Mouse (Mus musculus) common myeloid progenitor, adult 5-6 weeks (primary cell): ENCODE measurements at regions not wholly inside any gene's neighbourhood (a gene's known extent, or its start where the extent isn't known, plus 50 kb on each side); places are given as distances from the start of the nearest gene placed in this dataset.

Experiments used
- ATAC-seq: replicated peaks from 2 replicates; pipeline ENCODE4 v1.8.0; 2016; ENCODE audit warnings: low read depth, mild to moderate bottlenecking, moderate TSS enrichment, inconsistent platforms; ENCODE audit not compliant: poor library complexity, severe bottlenecking

DNA sequence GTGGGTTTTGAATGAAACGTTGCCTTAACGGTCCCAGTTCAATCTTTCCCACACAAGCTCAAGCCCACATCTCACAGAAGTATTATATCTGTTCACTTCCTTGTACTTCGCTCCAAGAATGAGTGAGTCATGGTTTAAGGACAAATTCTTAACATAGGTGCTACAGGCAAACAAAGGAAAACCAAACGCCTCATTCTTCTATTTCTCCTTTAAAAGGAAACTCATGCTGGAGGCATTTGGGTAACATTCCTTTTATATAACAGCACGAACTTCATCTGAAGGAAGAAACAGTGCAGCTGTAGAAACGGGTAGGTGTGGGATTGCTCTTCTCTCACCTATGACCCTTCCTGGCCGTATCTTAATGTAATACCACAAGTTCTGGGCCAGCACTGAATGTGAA, 610.0 kb upstream of the A1bg start:
- ATAC-seq, result no peak

DNA sequence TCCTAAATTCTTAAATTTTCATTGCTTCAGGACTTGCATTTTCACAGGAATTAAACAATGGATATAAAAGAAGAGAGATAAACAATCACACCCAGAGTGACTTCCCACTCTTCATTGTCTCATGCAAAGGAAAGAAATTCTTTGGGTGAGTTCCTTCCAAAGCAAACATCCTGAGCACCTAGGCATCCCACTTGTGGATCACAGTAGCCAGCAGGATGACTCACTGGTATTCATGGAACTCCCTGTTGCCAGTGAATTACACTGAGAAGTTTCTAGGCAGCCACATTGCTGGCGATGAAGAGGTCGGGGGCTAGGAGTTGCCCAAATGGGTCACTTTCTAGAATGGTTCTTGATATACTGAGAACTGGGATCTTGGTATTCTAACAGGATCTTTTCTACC, 609.2 kb upstream of the A1bg start:
- no peak for ATAC-seq

DNA sequence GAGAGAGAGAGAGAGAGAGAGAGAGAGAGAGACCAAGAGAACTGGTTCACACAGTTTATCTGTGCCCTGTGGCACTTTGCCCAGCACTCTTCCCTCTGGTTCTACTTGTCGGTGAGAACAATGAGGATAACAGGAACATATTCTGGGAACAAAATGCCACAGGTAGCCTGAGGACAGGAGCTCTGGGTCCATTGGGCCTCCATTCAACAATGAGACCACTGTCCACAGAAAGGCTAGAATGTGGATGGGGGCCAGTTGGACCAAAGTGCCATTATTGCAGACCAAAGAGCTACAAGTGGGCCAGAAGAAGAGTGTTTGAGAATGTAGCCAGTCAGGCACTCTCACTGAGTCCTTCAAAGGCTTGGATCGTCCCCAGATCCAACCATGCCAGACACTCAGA, 600.2 kb upstream of the A1bg start:
- no peak for ATAC-seq

DNA sequence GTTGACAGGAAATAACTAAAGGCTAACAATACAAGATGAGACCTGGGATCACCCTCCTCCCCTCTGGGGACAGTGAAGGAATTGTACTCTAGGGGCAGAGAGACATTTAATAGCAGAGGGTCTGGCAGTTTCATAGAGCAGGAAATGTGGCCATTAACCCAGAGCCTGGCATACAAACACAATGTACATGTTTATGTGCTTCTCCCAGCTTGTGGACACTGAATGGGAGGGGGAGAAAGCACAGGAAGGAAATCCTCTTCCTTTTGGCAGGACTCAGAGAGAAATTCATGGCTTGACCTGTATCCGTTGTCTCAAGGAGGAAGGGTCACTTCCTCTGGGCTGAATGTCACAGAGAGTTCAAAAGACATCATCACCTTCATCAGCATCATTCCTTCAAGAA, 594.5 kb upstream of the A1bg start:
- no peak for ATAC-seq

DNA sequence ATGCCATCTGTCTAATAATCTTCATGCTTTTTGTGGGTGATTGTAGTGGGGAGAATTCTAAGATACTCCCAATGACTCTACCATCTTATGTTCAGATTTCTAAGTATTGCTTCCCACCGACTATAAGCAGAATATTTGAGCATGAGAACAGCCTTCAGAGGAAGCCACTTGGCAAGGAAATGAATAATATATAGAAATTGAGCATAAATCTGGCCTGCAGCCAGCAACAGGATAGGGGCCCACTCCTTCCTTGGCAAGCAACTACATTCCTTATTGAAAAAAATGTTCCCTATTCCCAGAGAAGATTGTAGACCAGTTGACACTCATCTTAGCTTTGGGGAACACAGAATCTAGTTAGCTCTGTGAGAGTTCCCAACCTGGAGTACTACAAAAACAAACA, 591.5 kb upstream of the A1bg start:
- no peak for ATAC-seq

DNA sequence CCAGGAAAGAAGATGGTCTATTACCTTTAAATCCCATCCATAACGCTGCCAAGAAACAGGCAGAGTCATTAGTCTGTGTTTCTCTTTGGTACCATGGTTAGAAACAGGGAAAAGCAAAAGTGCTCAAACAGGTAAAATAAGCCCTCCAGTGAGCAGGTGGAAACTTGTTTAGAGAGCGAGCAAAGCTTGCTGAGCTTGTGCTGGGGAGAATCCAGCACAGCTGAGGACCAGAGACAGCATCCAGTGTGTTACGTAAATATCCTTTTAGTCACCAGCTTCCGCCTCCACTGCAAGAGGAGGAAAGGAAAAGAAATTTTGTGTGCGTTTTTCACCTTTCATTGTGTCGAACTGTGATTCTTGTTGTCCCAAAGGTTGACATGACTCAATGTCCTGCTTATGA, 586.0 kb upstream of the A1bg start:
- no peak for ATAC-seq

DNA sequence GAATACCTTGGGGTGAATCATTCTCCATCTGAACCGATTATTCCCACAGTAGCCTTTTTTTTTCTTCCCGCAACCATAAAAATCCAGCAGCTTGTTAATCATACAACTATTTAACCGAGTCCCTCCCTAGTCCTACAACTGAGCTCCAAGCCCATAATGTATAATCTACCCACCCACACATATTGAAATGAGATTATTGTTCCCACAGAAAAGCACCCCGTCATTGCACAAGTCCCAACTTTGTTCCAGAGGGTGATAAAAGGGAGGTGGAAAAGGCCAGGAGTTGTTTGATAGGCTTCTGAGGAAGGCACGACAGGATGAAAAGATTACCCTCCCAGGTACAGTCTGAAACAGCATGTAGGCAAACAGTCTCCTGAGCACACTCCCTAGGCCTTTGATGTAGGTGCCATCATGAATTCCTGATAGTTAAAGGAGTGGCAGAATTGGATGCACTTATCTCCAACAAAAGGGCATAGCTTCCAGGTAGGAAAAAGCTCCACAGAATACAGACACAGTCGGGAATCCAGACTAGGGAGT, 583.6 kb upstream of the A1bg start:
- no peak for ATAC-seq

DNA sequence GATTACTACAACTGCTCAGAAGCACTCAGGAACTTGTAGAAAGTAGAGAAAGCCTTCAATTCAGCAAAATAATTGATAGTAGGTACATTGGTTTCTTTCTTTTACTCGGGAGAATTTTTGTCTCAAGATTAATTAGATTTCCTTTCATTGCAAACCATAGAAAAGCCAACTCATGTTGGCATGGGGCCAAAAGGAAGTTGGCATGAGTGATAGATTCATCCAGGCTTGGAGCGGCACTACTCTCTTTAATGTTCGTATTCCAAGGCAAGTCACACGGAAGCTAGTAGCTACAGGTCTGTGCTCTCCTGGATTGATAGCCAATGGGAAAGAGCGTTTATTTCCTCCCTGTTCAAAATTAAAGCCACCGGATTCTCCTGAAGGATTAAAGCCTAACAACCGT, 580.6 kb upstream of the A1bg start:
- ATAC-seq, result no peak

DNA sequence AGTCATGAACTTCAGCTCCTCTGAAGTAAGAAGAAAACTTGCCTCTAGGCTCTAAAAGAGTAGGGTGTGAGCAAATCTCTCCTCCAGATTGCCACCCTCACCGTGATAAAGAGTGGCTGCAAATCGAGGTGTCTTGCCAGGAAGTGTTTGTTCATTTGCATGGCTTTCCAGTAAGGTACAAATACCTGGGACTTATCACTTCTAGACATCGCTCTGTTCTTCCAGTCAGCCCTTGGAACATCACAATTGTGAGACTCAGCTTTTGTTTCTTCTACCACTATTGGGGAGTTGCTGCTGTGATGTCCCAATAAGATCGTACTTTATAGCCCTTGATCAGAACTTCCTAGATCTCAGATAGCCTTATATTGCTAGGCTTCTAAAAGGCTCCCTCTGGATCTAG, 566.9 kb upstream of the A1bg start:
- no peak for ATAC-seq

DNA sequence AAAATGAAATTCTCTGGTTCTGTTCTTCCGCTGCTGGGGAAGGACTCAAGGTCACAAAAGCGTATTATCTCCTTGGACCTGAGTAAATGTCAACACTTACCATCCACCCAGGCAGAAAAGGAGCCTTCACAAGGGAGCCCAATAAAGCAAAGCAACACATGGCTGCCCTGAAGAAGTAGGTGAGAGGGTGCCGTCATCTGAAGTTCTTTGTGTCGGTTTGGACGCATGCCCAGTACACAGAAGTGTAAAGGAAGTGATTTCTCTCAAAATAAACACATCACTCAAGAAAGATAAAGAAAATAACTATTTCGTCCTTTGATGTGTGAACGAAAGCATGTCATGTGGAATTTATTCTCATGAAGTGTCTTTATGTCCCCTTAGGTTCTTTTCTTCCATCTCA, 559.0 kb upstream of the A1bg start:
- no peak for ATAC-seq

DNA sequence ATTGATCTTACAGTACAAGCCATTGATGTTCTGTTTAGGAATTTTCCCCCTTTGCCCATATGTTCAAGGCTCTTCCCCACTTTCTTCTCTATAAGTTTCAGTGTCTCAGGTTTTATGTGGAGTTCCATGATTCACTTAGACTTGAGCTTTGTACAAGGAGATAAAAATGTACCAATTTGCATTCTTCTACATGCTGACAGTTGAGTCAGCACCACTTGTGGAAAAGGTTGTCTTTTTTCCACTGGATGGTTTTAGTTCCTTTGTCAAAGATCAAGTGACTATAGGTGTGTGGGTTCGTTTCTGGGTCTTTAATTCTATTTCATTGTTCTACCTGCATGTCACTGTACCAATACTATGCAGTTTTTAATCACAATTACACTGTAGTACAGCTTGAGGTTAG, 551.1 kb upstream of the A1bg start:
- no peak for ATAC-seq

DNA sequence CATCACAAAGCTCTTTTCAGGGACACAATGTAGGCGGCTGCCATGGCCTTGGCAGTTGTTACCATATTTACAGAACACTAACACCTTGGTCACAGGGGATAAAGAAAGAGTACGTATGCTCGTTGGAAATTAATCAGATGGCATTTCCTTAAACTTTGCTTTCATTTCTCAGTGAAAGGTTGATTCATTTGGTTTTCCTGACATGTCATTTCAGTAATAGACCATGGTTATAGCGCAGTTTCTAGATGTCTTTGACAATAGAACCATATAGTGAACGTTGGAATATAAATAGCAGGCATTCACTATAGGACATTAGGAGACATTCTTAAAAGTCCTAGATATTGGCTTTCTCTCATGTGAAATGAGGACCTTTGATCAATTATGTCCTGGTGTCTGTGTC, 532.2 kb upstream of the A1bg start:
- no peak for ATAC-seq

DNA sequence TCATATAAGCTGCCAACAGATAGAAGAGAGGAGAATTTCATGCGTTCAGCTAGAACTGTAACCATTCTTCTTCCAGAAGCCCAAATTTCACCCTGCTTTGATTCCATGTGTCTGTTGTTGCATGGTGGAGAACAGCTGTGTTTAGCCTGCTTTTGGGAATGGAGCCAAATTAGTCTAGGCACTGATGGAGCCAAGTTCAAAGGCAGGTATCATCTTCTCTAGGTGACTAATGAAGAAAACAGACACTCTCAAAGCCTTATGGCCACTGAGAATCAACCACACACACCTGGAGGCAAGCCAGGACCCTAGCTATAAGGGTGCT, 531.5 kb upstream of the A1bg start:
- ATAC-seq, result no peak

DNA sequence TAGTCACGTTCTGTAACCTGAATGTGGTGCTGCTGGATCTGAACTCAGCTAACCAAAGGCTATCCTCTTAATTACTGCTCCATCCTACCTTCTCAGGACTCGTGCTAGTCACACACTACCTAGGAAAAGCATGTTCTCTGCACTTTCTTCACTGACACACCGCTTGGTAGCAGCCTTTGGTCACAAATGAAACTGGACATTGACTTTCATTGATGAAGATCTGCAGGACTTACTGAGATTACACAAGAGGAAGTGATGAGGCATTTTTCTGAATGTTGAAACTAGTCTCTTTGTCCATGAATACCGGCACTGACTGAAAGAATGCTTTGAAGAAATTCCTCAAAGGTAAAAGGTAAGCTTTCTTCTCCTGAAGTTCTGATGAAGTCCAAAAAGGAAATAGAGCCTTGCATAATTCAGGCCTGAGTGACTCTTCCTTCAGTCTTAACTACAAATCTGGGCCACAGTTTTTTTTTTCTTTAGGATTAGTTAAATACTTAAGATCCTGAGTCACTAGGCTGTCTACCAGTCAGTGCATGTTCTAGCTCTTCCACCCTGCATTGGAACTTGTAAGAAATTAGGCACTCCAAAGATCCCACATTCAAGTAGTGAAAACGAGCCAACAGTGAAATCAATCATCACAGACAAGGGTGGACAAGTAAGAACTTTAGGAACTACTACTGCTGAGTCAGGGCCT, 531.0 kb upstream of the A1bg start:
- peak; percentile 45; the same call in 1 of the 2 replicates for ATAC-seq

DNA sequence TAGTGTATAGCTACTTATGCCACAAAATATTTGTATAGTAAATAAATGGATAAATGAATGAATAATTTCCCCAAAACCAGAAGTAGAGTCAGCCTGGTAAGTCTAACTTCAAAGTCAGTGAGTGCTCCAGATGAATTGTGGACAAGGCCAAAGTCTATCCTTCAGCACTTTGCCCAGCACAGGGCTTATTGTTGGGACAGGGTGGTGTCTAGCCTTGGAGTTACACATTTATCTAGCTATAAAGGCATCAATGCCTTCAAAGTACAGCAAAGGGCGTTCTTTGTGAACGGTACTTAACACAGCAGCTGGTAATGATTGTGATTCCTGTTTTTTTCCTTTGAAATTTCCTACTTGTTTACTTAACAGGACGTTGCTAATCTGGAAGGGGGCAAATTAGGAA, 527.4 kb upstream of the A1bg start:
- no peak for ATAC-seq

DNA sequence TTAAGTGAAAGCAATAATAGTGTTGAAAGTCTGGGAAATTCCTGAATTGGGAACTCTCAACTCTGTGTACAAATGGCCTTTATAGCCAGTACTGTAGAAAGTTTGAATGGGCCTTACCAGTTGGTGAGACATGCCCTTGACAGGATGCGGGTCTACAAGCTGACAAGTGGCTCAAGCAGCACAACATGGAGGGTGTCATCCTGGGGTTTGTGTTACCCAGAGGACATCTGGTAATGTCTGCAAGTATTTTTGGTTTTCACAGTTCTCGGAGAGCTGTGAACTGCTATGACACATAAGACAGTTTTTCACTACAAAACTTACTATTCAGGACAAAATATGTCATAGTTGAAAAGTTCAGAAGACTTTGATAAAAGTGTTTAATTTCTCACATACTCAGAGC, 525.7 kb upstream of the A1bg start:
- no peak for ATAC-seq

DNA sequence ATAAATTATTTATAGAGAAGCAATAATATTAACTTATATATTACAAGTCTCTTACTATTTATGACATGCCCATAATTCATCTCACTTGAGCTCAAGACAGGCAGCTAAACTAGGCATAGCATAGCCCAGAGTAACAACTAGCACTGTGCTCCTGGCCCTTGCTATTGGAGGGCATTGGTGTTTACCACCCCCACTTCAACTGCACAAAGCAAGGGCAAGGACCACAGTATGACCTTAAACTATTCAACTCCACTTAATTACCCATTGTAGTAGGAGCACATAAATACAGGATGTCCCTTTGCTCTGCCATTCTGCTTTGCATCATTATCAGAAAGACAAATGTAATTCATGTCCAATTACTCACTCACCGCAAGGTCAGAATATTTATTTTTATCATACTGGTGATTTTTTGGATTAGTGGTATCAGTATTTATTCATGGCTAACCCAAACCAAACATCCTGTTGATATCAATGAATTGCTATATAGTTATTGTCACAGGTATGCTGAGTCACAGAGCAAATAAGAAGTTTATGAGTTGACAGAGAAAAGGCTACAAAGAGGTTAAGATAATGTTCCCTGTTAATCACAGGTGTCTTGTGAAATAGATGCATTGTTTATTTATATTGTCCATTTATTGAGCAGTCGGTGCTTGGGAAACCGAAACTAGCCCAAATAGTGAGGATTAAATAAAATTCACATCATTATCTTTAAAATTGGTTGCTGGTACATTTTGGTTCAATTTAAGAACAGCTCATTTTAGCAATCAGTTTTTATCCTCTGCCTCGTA, 523.4 kb upstream of the A1bg start:
- ATAC-seq, result no peak

DNA sequence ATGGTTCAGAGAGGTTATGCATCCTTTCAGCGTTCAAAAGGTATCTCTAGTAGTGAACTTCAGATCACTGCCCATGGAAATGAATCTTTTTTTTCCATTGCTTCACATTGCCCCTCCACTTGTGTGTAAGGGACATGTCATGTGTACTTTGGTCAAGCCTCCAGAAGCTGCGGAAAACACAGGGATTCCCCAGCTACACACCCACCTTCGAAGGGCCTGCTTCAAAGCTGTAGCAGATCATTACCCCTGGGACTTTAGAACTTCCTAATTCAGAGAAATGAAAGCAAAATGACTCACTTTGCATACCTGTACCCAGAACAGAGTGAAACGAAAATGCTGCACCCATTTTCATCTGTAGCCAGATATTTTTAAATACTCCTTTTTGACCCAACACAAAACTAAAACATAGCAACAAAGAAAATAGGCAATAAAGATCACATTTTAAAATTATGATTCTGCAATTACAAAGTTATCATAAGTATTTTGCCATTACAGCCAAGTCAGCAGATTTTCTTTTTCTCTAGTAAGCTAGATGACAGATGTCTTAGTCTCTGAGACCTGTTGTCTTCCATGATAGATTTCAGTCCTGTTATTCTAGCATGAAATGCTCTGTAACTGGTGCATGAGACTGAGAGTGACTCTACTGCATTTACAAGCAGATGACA, 519.1 kb upstream of the A1bg start:
- no peak for ATAC-seq

DNA sequence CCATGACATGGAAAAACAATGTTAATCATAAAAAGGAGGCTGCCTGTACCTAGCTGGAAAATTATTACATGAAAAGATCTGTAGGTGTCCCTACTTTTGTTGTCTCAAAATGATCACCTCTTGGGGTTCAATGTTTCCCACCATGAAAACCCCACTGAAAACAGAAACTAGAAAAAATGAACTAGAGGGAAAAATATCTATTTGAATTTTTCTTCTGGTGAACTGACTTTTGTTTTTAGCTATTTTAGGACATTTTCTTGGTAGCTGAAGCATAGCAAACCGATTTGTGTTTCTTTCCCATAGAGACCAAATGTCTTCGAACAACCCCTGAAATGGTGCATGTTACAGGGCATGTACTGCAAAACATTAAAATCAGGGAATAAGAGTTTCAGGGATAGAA, 518.2 kb upstream of the A1bg start:
- no peak for ATAC-seq

DNA sequence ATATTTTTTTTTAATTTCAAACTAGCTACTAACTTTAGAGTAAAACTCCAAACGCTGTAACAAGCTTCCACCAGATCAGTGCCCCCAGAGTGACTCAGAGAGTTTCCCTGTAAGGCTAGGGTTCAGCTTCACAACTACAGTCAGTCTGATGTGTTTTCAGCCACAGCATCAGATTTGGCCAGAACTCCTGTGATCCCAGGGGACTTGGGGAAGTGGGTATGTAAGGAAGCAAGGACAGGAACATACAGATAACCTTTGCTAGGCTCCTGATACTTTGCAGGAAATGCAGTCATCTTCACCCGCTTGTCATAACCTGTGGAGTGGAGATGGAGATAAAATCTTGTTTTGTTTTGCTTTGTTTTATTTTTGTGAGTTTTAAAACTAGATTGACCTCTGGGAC, 517.5 kb upstream of the A1bg start:
- no peak for ATAC-seq

DNA sequence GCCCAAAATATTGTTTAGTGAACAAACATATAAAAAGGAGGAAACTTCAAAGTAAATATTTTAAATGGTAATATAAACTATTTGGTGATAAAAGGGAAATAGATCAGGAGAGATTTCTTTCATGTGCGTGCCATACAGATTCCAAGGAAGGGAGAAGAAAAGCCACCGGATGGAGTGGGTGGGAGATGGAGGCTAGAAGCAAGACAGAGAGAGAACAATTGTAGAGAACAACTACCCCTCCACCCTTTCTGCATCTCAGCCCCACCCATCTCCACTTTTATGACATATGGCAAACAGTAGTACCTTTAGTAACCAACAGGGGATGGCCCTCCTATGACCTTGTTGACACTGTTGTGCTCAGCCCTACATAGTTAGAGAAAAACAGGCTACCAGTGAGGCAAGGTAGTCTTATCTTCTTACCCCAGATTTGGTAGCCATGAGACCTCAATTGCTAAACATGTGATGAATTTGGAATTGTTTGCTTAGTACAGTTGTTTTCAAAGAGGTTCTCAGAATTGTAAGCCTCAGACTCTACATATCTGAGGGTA, 516.9 kb upstream of the A1bg start:
- ATAC-seq, result no peak
